18 mouse cellular contexts compared by ENCODE assay signal in genomic region chr12:54806131-54806530, GRCm38 (mm10). TPM values are rescaled to one million over a fixed set of nuclear protein-coding genes. Genes with fewer than 3 reads are reported as not detected.
A peak's percentile ranks its signal among the peaks of the same experiment; 100 is the strongest.
DNase-seq lines count a peak whose midpoint lies in the region; ATAC-seq and TF ChIP-seq lines count a peak whose summit lies in the region.
"Had no signal": no experiment of that assay in that cellular context is flagged by ENCODE, and none has a peak within 500 bp of the region (broad histone marks: within the 10 kb centered on the region; RNA-seq: fewer than 3 reads in every experiment).

No protein-coding gene starts in this region.

- CTCF ChIA-PET in Patski (lab: Charles Lee) = no interaction called here

- no peak for TF ChIP-seq CTCF in Patski (IDR thresholded peaks at IDR 0.05)

- no peak overlapping the region for H3K9ac ChIP-seq in kidney, embryonic 15.5 days
- no peak overlapping the region for H3K9ac ChIP-seq in stomach, embryonic 14.5 days (replicated peaks; ENCODE audit: low read depth, low read length)
- H3K9ac ChIP-seq: forebrain, embryonic 12.5 days; limb, embryonic 13.5 days; liver, embryonic 15.5 days had no signal

- DNase-seq in kidney, postnatal 10 days = no peak
- DNase-seq in 416B (ENCODE audit: low read depth) (peak; percentile 78), Patski (ENCODE audit: low read depth, low spot score) (peak; percentile 28)
- DNase-seq in thymus, postnatal 0 days (ENCODE audit: low spot score) = no peak
- no peak for DNase-seq in heart, postnatal 36 days
- DNase-seq: adrenal gland, adult 8-10 months; cerebellum, adult 11 months; cerebellum, postnatal 25 days; gastrocnemius, postnatal 25 days; layer of hippocampus, adult 9-11 months; thymus, postnatal 4 days had no signal

- H3K27ac ChIP-seq in kidney, embryonic 15.5 days = peak overlapping the region; percentile 73
- H3K27ac ChIP-seq in stomach, embryonic 14.5 days (ENCODE audit: low read length) = peak overlapping the region; percentile 7; the same call in 1 of the 2 replicates
- H3K27ac ChIP-seq: forebrain, embryonic 12.5 days; liver, embryonic 15.5 days had no signal

- no peaks in the 10 kb centered on the region for H3K9me3 ChIP-seq in kidney, embryonic 15.5 days (replicated peaks)
- no peaks in the 10 kb centered on the region for H3K9me3 ChIP-seq in stomach, embryonic 14.5 days (ENCODE audit: control insufficient read depth, low read depth, low read length)
- H3K9me3 ChIP-seq: forebrain, embryonic 12.5 days; limb, embryonic 13.5 days; liver, embryonic 15.5 days had no signal

- H3K4me1 ChIP-seq in kidney, embryonic 15.5 days = peaks cover 20% of the 10 kb centered on the region
- H3K4me1 ChIP-seq in stomach, embryonic 14.5 days (ENCODE audit: control insufficient read depth, insufficient read depth, low read length) = 0 out of 2 replicates have a peak, but pooled peaks cover 4% of the 10 kb centered on the region

- intact Hi-C loops in heart, postnatal 36 days (cut with DNase I) = no loop called here

- peak; percentile 46 for ATAC-seq in kidney, embryonic 15.5 days (replicated peaks; ENCODE audit: low FRiP score)
- ATAC-seq in Patski = peak; percentile 51
- ATAC-seq in stomach, embryonic 14.5 days (ENCODE audit: insufficient number of reproducible peaks, insufficient read depth, low FRiP score, low read depth) = 0 out of 2 replicates have a peak, but pooled peaks have one; percentile 29
- ATAC-seq: hindbrain, embryonic 16.5 days; midbrain, embryonic 16.5 days had no signal

- no peaks in the 10 kb centered on the region for H3K36me3 ChIP-seq in kidney, embryonic 15.5 days
- no peaks in the 10 kb centered on the region for H3K36me3 ChIP-seq in stomach, embryonic 14.5 days (ENCODE audit: control insufficient read depth, insufficient read depth, low read length)
- H3K36me3 ChIP-seq: forebrain, embryonic 12.5 days; limb, embryonic 13.5 days; liver, embryonic 15.5 days had no signal

- no peaks in the 10 kb centered on the region for H3K27me3 ChIP-seq in kidney, embryonic 15.5 days
- H3K27me3 ChIP-seq in Patski = no peaks in the 10 kb centered on the region
- no peaks in the 10 kb centered on the region for H3K27me3 ChIP-seq in stomach, embryonic 14.5 days (ENCODE audit: control insufficient read depth, insufficient read depth, low read length)
- H3K27me3 ChIP-seq: forebrain, embryonic 12.5 days; limb, embryonic 13.5 days; liver, embryonic 15.5 days had no signal

- in situ Hi-C loops in Patski (cut with MboI; ENCODE audit: low pct_unique_long_range_greater_than_20kb) = no loop called here

- no peak overlapping the region for H3K4me3 ChIP-seq in kidney, embryonic 15.5 days (replicated peaks)
- no peak overlapping the region for H3K4me3 ChIP-seq in stomach, embryonic 14.5 days (ENCODE audit: low read depth, low read length)
- H3K4me3 ChIP-seq: forebrain, embryonic 12.5 days; limb, embryonic 13.5 days; liver, embryonic 15.5 days had no signal

- H3K4me2 ChIP-seq in kidney, embryonic 15.5 days = no peak overlapping the region
- no peak overlapping the region for H3K4me2 ChIP-seq in stomach, embryonic 14.5 days (replicated peaks; ENCODE audit: low read depth, low read length)
- H3K4me2 ChIP-seq: forebrain, embryonic 12.5 days; limb, embryonic 13.5 days; liver, embryonic 15.5 days had no signal

- POLR2A ChIA-PET in Patski (lab: Charles Lee) = no interaction called here

- 51% methylated on average over 6 of the region's 6 CpGs for WGBS in kidney, embryonic 15.5 days
- 55% methylated on average over 6 of the region's 6 CpGs for WGBS in stomach, embryonic 14.5 days

RNA-seq across cellular contexts. Expression of gene Snx6, which starts 10.6 kb away (rescaled TPM):
- polyA plus RNA-seq in kidney, embryonic 15.5 days (2015; fragmentation: Nextera tagmentation; extraction: Ambion mirVana) = 186 and 200 TPM in 2 replicates
- polyA plus RNA-seq in Patski (2021) = 114 TPM
- polyA plus RNA-seq in stomach, embryonic 14.5 days (2014; fragmentation: Nextera tagmentation; extraction: Ambion mirVana) = 204 and 216 TPM in 2 replicates
- polyA plus RNA-seq in thymus, postnatal 0 days (2015; fragmentation: Nextera tagmentation; extraction: Ambion mirVana) = 185 and 189 TPM in 2 replicates
- 10 to 100 TPM; 30.9 to 34.6 TPM for total RNA-seq in heart, postnatal 36 days (2021)

RNA-seq across cellular contexts. Expression of gene Cfl2, which starts 56.5 kb away (rescaled TPM):
- 192 and 207 TPM in 2 replicates for polyA plus RNA-seq in kidney, embryonic 15.5 days (2015; fragmentation: Nextera tagmentation; extraction: Ambion mirVana)
- 223 TPM for polyA plus RNA-seq in Patski (2021)
- 214 and 230 TPM in 2 replicates for polyA plus RNA-seq in stomach, embryonic 14.5 days (2014; fragmentation: Nextera tagmentation; extraction: Ambion mirVana)
- 79.4 and 84.0 TPM in 2 replicates for polyA plus RNA-seq in thymus, postnatal 0 days (2015; fragmentation: Nextera tagmentation; extraction: Ambion mirVana)
- 100 to 1,000 TPM; 379 to 384 TPM for total RNA-seq in heart, postnatal 36 days (2021)

Comparison
In these comparisons a context has a peak if more than half of its experiments do, and no peak if none do; other contexts are left out.
1. DNase-seq: peak in 416B (single experiment) and Patski (single experiment); none in kidney, postnatal 10 days (single experiment), thymus, postnatal 0 days (single experiment) and heart, postnatal 36 days (0 of 2).
2. Peak in every context shown above with its lines, with median percentiles within 50 percentile points of each other: ATAC-seq.